Mouse (Mus musculus): ENCODE results near the gene Prss38. TPM values are rescaled to one million over a fixed set of nuclear protein-coding genes. Genes with fewer than 3 reads are reported as not detected.
"Not testable (repeated sequence)": the region's sequence is repeated elsewhere in the genome, so short reads cannot be mapped to it uniquely, and the experiment has no call there.

The Prss38 gene
- polyA plus RNA-seq, 1 experiment = not detected

DNA sequence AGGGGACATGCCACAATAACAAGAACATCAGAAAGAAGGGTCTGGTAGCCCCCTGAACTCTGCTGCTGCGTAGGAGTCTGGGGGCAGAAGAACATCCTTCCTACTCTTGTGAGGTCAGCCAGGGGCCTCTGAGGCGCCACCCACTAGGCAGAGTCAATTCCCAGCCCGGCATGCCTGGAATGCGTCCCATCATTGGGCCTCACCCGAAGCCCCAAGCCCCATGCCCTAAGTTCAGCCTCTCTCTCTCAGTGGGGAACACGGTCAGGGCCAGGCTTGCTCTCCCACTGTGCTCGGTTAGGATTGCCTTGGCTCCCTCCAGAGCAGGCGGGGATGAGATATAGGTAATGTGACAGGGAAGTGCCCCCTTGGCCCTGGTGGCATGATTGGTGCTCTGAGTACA, 9.7 kb upstream of the Prss38 start:
- Histone ChIP-seq H3K27me3 (replicated peaks) (peaks cover 74% of the 10 kb centered on the region), H3K4me3 (replicated peaks) (no peak overlapping the region), H3K9me3 (no peaks in the 10 kb centered on the region), H3K4me1 (peaks cover 41% of the 10 kb centered on the region), H3K36me3 (replicated peaks; ENCODE audit: low read length) (no peaks in the 10 kb centered on the region)
- TF ChIP-seq FLI1 (IDR thresholded peaks at IDR 0.05; ENCODE audit: low read length) (no peak), GATA1 (IDR thresholded peaks at IDR 0.05; ENCODE audit: borderline replicate concordance, low read length) (no peak)

DNA sequence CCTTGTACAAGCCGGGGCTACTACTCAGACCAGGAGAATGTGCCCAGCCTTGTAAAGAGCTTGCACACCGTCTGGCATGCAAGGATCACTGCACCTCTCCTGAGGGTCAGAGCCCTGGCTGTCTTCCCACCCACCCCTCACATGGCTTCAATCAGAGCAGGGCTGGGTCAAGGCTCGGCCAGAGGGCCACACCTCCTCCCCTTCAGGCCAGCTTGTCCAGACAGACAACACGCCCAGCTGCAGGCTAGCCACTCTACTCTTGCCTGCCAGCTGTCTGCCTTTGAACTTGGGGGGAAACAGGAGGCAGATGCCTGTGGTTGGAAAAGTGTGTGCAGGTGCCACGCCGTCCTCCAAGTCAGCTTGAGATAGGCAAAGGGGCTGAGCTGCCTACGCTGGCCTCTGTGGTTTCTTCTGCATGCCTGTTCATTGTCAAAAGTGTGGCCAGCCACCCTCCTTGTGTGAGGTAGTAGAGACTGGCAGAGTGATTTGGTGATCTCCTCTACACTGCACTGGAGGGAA, 9.0 kb upstream of the Prss38 start:
- no peak for TF ChIP-seq GATA1 (IDR thresholded peaks at IDR 0.05; ENCODE audit: borderline replicate concordance, low read length)
- TF ChIP-seq FLI1 (IDR thresholded peaks at IDR 0.05; ENCODE audit: low read length) = no peak
- peaks cover 3% of the 10 kb centered on the region; the same call in 1 of the 2 replicates for H3K9me3 ChIP-seq
- no peaks in the 10 kb centered on the region for H3K36me3 ChIP-seq (replicated peaks; ENCODE audit: low read length)
- H3K4me1 ChIP-seq = peaks cover 36% of the 10 kb centered on the region
- H3K27me3 ChIP-seq (replicated peaks) = peaks cover 73% of the 10 kb centered on the region
- H3K4me3 ChIP-seq (replicated peaks) = no peak overlapping the region

DNA sequence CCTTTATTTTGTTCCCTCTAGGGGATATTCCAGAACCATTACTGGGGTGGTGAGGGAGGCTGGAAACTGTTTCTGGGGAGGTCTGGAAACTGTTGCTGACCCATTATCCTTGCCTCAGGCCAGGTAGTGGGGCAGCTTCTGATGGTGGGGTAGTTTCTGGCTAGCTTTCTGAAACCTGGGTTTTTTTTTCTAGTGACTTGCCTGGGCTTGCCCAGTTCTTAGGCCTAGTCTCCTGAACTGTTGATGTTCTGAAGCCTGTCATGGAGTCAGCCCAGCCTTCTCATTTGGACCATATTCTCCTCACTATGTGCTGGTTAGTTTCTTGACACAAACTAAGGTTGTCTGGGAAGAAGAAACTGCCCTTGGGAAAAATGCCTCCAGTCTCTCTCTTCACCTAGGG, 4.1 kb upstream of the Prss38 start:
- Histone ChIP-seq H3K36me3 (replicated peaks; ENCODE audit: low read length) (no peaks in the 10 kb centered on the region), H3K4me3 (replicated peaks) (no peak overlapping the region), H3K9me3 (peaks cover 3% of the 10 kb centered on the region; the same call in 1 of the 2 replicates), H3K27me3 (replicated peaks) (peaks cover 59% of the 10 kb centered on the region), H3K4me1 (peaks cover 7% of the 10 kb centered on the region)
- no peak for TF ChIP-seq GATA1 (IDR thresholded peaks at IDR 0.05; ENCODE audit: borderline replicate concordance, low read length)
- no peak for TF ChIP-seq FLI1 (IDR thresholded peaks at IDR 0.05; ENCODE audit: low read length)

DNA sequence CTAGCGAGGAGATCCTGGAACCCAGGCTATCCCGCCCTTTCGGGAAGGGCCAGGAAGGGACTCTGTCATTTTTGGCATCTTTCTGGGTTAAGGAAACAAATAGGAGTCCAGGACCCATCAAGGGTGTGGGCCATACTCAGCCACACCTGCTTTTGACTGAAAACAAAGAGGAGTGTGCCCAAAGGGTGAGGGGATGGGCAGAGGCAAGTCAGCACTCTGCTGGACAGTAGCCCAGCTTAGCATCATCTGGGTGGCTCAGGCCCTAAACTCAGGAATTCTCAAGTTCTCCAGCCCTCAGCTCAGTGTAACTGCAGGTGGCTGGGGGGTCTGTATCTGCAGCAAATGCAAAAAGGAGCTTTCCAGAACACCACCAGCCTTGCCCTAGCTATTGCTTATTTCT, 2.5 kb upstream of the Prss38 start:
- Histone ChIP-seq H3K9me3 (peaks cover 3% of the 10 kb centered on the region; the same call in 1 of the 2 replicates), H3K4me3 (replicated peaks) (no peak overlapping the region), H3K4me1 (0 out of 2 replicates have a peak, but pooled peaks cover 3% of the 10 kb centered on the region), H3K27me3 (replicated peaks) (peaks cover 56% of the 10 kb centered on the region), H3K36me3 (replicated peaks; ENCODE audit: low read length) (no peaks in the 10 kb centered on the region)
- no peak for TF ChIP-seq FLI1 (IDR thresholded peaks at IDR 0.05; ENCODE audit: low read length)
- TF ChIP-seq GATA1 (IDR thresholded peaks at IDR 0.05; ENCODE audit: borderline replicate concordance, low read length) = no peak

DNA sequence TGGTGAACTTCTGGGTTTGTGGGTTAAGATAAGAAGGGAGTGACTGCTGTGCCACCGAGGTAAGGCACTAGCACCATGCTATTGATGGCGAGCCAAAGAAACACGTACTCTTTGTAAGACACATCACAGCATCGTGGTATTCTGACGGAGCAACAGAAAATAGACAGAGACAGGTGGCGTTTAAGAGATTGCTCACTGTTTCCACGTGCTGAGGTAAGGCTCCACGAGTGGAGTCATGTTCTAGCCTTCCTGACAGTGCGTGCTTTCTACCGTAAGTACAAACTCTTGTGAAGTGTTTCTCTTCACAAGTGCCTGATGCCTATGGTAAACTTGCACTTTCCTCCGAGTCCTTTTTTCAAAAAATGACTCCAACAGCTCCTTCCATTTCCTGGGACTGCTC, 5.6 kb downstream of the Prss38 start:
- H3K36me3 ChIP-seq (replicated peaks; ENCODE audit: low read length) = no peaks in the 10 kb centered on the region
- no peaks in the 10 kb centered on the region for H3K9me3 ChIP-seq
- H3K4me3 ChIP-seq (replicated peaks) = no peak overlapping the region
- 0 out of 2 replicates have a peak, but pooled peaks cover 3% of the 10 kb centered on the region for H3K4me1 ChIP-seq
- TF ChIP-seq FLI1 (IDR thresholded peaks at IDR 0.05; ENCODE audit: low read length) (no peak), GATA1 (IDR thresholded peaks at IDR 0.05; ENCODE audit: borderline replicate concordance, low read length) (no peak)
- H3K27me3 ChIP-seq (replicated peaks) = peaks cover 65% of the 10 kb centered on the region

DNA sequence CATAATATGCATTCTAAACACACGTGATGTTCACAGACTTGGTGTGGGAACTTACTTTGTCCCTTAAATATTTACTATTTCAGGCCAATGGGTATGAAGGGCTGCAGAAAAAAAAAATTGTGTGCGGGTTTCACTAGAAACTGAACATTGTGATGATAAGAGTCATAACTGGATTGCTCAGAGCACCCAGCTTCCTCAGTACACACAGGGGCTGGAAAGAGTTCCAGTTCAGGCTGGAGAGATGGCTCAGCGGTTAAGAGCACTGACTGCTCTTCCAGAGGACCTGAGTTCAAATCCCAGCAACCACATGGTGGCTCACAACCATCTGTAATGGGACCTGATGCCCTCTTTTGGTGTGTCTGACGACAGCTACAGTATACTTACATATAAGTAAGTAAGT, 7.5 kb downstream of the Prss38 start:
- peaks cover 61% of the 10 kb centered on the region for H3K27me3 ChIP-seq (replicated peaks)
- H3K4me1 ChIP-seq; H3K36me3 ChIP-seq (replicated peaks; ENCODE audit: low read length); H3K4me3 ChIP-seq (replicated peaks); H3K9me3 ChIP-seq: not testable (repeated sequence)

DNA sequence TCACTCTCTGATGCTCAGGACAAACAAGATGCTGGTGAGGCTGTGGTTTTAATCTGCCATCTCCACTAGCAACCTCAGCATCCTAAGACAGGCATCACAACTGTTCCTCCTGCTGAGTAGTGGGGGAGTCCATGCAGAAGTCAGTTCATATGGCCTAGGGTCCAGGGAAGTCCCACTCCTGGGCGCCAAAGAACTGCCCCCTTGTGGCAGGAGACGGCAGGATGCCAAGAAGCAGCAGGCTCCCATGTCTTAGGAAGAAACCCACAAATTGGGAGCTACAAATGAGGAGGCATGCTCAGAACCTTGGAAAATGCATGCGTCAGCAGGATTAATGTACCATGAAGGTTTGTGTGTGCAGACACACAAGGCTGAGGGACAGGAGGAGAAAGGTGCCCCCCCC, 8.8 kb downstream of the Prss38 start:
- TF ChIP-seq GATA1 (IDR thresholded peaks at IDR 0.05; ENCODE audit: borderline replicate concordance, low read length) = no peak
- no peak for TF ChIP-seq FLI1 (IDR thresholded peaks at IDR 0.05; ENCODE audit: low read length)

DNA sequence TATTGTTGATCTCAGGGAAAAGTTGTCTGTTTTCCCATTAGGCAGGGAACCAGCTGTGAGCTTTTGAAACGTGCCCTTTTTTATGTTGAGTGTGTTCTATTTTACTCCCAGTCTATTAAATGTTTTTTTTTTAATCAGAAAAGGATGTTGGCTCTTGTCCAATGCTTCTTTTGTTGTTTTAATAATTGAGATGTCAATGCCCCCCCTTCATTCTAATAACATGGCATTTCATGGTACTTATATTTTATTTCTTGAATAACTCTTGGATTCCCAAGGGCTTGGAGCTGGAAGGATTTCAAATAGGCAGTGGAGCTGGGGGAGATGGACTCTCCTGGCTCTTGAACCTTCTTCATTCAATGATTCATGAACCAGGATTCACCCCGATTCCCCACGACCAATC, 9.4 kb downstream of the Prss38 start:
- TF ChIP-seq FLI1 (IDR thresholded peaks at IDR 0.05; ENCODE audit: low read length) (no peak), GATA1 (IDR thresholded peaks at IDR 0.05; ENCODE audit: borderline replicate concordance, low read length) (no peak)
- Histone ChIP-seq H3K4me1 (no peaks in the 10 kb centered on the region), H3K4me3 (replicated peaks) (no peak overlapping the region), H3K27me3 (replicated peaks) (peaks cover 64% of the 10 kb centered on the region), H3K36me3 (replicated peaks; ENCODE audit: low read length) (no peaks in the 10 kb centered on the region), H3K9me3 (no peaks in the 10 kb centered on the region)

More for the DNA sequence above, 8.8 kb downstream of the Prss38 start:
- H3K36me3 ChIP-seq (replicated peaks; ENCODE audit: low read length) = no peaks in the 10 kb centered on the region
- no peaks in the 10 kb centered on the region for H3K4me1 ChIP-seq
- peaks cover 61% of the 10 kb centered on the region for H3K27me3 ChIP-seq (replicated peaks)
- no peaks in the 10 kb centered on the region for H3K9me3 ChIP-seq
- H3K4me3 ChIP-seq (replicated peaks) = no peak overlapping the region

DNA sequence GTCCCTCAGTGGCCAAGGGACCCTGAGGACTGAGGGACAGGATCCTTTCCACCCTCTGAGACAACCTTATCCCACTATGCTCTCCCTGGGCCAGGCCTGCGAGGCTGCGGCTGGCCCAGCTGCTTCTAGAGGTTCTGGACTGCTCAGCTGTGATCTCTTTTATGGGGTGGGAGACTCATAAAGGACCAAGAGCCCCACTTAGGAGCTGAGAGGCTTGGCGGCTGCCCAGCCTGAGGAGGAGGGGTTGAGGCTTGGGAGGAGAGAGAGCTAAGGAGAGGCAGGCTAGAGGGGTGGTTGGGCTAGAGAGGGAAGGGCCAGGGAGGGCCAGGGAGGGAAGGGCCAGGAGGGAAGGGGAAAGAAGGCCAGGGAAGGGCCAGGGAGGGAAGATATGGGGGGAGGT, 11.0 kb downstream of the Prss38 start:
- Histone ChIP-seq H3K9me3 (no peaks in the 10 kb centered on the region), H3K36me3 (replicated peaks; ENCODE audit: low read length) (no peaks in the 10 kb centered on the region), H3K27me3 (replicated peaks) (peaks cover 66% of the 10 kb centered on the region), H3K4me1 (no peaks in the 10 kb centered on the region), H3K4me3 (replicated peaks) (no peak overlapping the region)
- no peak for TF ChIP-seq GATA1 (IDR thresholded peaks at IDR 0.05; ENCODE audit: borderline replicate concordance, low read length)
- no peak for TF ChIP-seq FLI1 (IDR thresholded peaks at IDR 0.05; ENCODE audit: low read length)

DNA sequence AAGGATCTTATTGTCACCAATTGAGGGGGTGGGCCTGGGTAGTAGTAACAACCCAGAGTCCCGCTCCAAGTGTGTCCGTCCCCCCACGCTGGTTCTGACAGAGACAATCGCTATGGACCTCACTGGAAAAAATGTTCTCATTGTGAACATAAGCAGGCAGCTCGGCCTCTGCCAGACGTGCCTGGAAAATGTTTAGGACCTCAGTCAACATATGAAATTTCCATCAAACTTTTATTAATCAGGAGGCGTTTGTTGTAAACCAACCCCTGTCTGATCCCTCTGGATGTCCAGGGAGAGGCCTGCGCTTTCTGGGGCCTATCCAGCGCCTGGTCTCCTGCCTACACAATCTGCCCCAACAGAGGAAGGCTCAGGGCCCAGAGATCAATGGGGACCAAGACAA, 11.4 kb downstream of the Prss38 start:
- H3K36me3 ChIP-seq (replicated peaks; ENCODE audit: low read length) = no peaks in the 10 kb centered on the region
- no peak for TF ChIP-seq GATA1 (IDR thresholded peaks at IDR 0.05; ENCODE audit: borderline replicate concordance, low read length)
- no peak for TF ChIP-seq FLI1 (IDR thresholded peaks at IDR 0.05; ENCODE audit: low read length)
- no peak overlapping the region for H3K4me3 ChIP-seq (replicated peaks)
- peaks cover 66% of the 10 kb centered on the region for H3K27me3 ChIP-seq (replicated peaks)
- no peaks in the 10 kb centered on the region for H3K4me1 ChIP-seq
- no peaks in the 10 kb centered on the region for H3K9me3 ChIP-seq

DNA sequence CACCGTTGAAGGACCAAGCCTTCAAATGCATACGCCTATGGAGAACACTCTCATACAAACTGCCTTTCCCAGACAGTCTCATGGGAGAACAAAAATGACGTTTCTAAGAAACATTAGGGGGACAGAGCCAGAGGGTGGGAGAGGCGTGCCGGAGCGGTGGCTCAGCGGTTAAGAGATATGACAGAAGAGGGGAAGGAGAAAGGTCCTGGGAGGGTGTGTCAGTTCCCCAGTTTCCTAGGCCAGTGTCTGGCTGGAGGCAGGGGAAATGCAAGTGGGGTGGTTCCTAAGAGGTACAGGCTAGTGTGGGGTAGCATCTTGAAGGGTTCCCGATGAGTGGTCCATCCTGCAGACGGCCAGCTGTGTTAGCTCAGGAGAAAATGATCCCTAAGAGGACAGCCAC, 14.2 kb downstream of the Prss38 start:
- H3K27me3 ChIP-seq (replicated peaks) = peaks cover 74% of the 10 kb centered on the region
- no peak overlapping the region for H3K4me3 ChIP-seq (replicated peaks)
- H3K9me3 ChIP-seq = peaks cover 13% of the 10 kb centered on the region
- TF ChIP-seq FLI1 (IDR thresholded peaks at IDR 0.05; ENCODE audit: low read length) = no peak
- TF ChIP-seq GATA1 (IDR thresholded peaks at IDR 0.05; ENCODE audit: borderline replicate concordance, low read length) = no peak
- no peaks in the 10 kb centered on the region for H3K4me1 ChIP-seq
- H3K36me3 ChIP-seq (replicated peaks; ENCODE audit: low read length) = no peaks in the 10 kb centered on the region

Data from megakaryocyte, embryonic 14.5 days (primary cell).